8 mouse cellular contexts compared by ENCODE assay signal in the genomic region with DNA sequence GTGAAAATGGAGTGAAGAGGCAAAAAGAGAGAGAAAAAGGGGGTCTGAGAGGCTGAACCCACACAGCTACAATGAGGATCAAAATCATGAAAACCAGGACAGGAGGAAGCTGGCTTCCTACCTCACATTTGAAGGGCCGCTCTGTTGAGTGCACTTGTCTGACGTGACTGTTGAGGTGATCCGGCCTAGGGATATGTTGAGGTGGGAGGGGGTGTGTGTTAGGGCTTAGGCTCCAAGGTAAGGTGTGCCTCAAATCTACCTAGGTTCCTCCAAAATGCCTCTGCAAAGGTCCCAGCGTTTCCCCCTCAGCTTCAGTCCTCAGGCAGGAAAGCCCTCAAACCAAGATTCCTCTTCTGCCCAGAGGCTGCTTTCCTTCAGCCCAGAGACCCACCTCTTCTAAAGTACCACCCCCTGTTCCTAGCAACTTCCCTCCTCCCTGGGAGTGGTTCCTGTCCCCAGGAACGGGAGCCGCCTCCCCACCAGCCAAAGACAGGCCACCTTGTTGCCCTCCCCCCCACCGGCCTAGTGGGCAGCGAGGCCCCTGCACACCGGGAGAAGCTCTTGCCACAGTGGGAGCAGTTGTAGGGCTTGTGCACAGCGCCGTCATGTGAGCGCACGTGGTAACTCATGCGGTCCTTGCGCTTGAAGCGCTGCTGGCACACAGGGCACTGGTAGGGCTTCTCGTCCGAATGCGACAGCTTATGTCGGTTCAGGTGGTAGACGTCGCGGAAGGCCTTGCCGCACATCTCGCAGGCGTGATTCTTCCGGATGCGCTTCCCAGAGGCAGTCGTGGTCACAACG. TPM values are rescaled to one million over a fixed set of nuclear protein-coding genes. Genes with fewer than 3 reads are reported as not detected.
A peak's percentile ranks its signal among the peaks of the same experiment; 100 is the strongest.
DNase-seq lines count a peak whose midpoint lies in the region; ATAC-seq and TF ChIP-seq lines count a peak whose summit lies in the region.

No protein-coding gene starts in this region.

- H3K9me3 ChIP-seq in E14TG2a.4 (ENCODE audit: low read length): no peaks in the 10 kb centered on the region
- H3K9me3 ChIP-seq in heart, embryonic 13.5 days: no peaks in the 10 kb centered on the region
- no peaks in the 10 kb centered on the region for H3K9me3 ChIP-seq in kidney, postnatal 0 days (replicated peaks; ENCODE audit: low read length)
- H3K9me3 ChIP-seq in liver, embryonic 13.5 days (replicated peaks): no peaks in the 10 kb centered on the region
- H3K9me3 ChIP-seq in stomach, postnatal 0 days (ENCODE audit: control insufficient read depth, low read length): no peaks in the 10 kb centered on the region

- 1% methylated on average over 30 of the region's 30 CpGs for WGBS in heart, embryonic 13.5 days
- WGBS in kidney, postnatal 0 days: 2% methylated on average over 30 of the region's 30 CpGs
- under 1% methylated on average over 30 of the region's 30 CpGs for WGBS in liver, embryonic 13.5 days (ENCODE audit: insufficient replicate concordance)
- 2% methylated on average over 30 of the region's 30 CpGs for WGBS in stomach, postnatal 0 days

- TF ChIP-seq CTCF in E14TG2a.4 (conservative IDR thresholded peaks at IDR 0.05; ENCODE audit: low read length): no peak; the same call in 1 of the 2 replicates
- peak; percentile 72 for TF ChIP-seq CTCF in kidney, postnatal 0 days (IDR thresholded peaks at IDR 0.05; ENCODE audit: low read depth)
- peak; percentile 92 for TF ChIP-seq CTCF in stomach, postnatal 0 days (IDR thresholded peaks at IDR 0.05; ENCODE audit: low read depth)

- DNase-seq in c-Kit-negative CD71-positive TER-119-positive erythroid progenitor cells, embryonic 14.5 days (ENCODE audit: low read depth, low spot score): peak; percentile 61
- DNase-seq in fibroblast of lung, adult 2 months (ENCODE audit: low read depth): peak; percentile 70
- peak; percentile 89 for DNase-seq in kidney, postnatal 0 days (ENCODE audit: low spot score)
- DNase-seq in liver, embryonic 13.5 days: peak; percentile 74
- DNase-seq in naive thymus-derived CD4-positive, alpha-beta T cell, adult 2 months (ENCODE audit: low read depth): peak; percentile 87
- peak; percentile 89 for DNase-seq in stomach, postnatal 0 days (ENCODE audit: low spot score)

- peak overlapping the region; percentile 99 for H3K27ac ChIP-seq in heart, embryonic 13.5 days (replicated peaks)
- peak overlapping the region; percentile 99 for H3K27ac ChIP-seq in kidney, postnatal 0 days
- H3K27ac ChIP-seq in liver, embryonic 13.5 days: peak overlapping the region; percentile 98
- H3K27ac ChIP-seq in stomach, postnatal 0 days (replicated peaks): peak overlapping the region; percentile 96

- peak overlapping the region; percentile 94 for H3K4me3 ChIP-seq in E14TG2a.4 (replicated peaks; ENCODE audit: low read length)
- H3K4me3 ChIP-seq in heart, embryonic 13.5 days: peak overlapping the region; percentile 94
- peak overlapping the region; percentile 78 for H3K4me3 ChIP-seq in kidney, postnatal 0 days (replicated peaks; ENCODE audit: low read depth, low read length)
- H3K4me3 ChIP-seq in liver, embryonic 13.5 days (replicated peaks): peak overlapping the region; percentile 97
- peak overlapping the region; percentile 84 for H3K4me3 ChIP-seq in stomach, postnatal 0 days (ENCODE audit: low read depth, low read length)

- ATAC-seq in heart, embryonic 13.5 days (ENCODE audit: extremely low read depth, insufficient number of reproducible peaks, low FRiP score, low TSS enrichment): peak; percentile 5; the same call in 1 of the 2 replicates
- peak; percentile 26 for ATAC-seq in kidney, postnatal 0 days (replicated peaks; ENCODE audit: low FRiP score, low read depth)
- ATAC-seq in liver, embryonic 13.5 days (ENCODE audit: low read depth): peak; percentile 35
- peak; percentile 53 for ATAC-seq in stomach, postnatal 0 days (ENCODE audit: low FRiP score, low TSS enrichment)

- peaks cover 62% of the 10 kb centered on the region for H3K36me3 ChIP-seq in E14TG2a.4 (ENCODE audit: insufficient read depth, low read length)
- peaks cover 56% of the 10 kb centered on the region for H3K36me3 ChIP-seq in heart, embryonic 13.5 days
- 0 out of 2 replicates have a peak, but pooled peaks cover 15% of the 10 kb centered on the region for H3K36me3 ChIP-seq in kidney, postnatal 0 days (ENCODE audit: insufficient read depth, low read length)
- H3K36me3 ChIP-seq in liver, embryonic 13.5 days: peaks cover 65% of the 10 kb centered on the region
- peaks cover 3% of the 10 kb centered on the region; the same call in 1 of the 2 replicates for H3K36me3 ChIP-seq in stomach, postnatal 0 days (ENCODE audit: control insufficient read depth, insufficient read depth, low read length)

- H3K9ac ChIP-seq in heart, embryonic 13.5 days: peak overlapping the region; percentile 100
- H3K9ac ChIP-seq in kidney, postnatal 0 days (ENCODE audit: low read depth, low read length): peak overlapping the region; percentile 94
- peak overlapping the region; percentile 99 for H3K9ac ChIP-seq in liver, embryonic 13.5 days
- peak overlapping the region; percentile 87 for H3K9ac ChIP-seq in stomach, postnatal 0 days (ENCODE audit: low read length)

- no peaks in the 10 kb centered on the region for H3K27me3 ChIP-seq in E14TG2a.4 (ENCODE audit: insufficient read depth, low read length)
- no peaks in the 10 kb centered on the region for H3K27me3 ChIP-seq in heart, embryonic 13.5 days (replicated peaks)
- H3K27me3 ChIP-seq in kidney, postnatal 0 days (ENCODE audit: insufficient read depth, low read length): no peaks in the 10 kb centered on the region
- no peaks in the 10 kb centered on the region for H3K27me3 ChIP-seq in liver, embryonic 13.5 days
- no peaks in the 10 kb centered on the region for H3K27me3 ChIP-seq in stomach, postnatal 0 days (ENCODE audit: control insufficient read depth, insufficient read depth, low read length)

- TF ChIP-seq EP300 in stomach, postnatal 0 days (optimal IDR thresholded peaks at IDR 0.05): no peak

- H3K4me2 ChIP-seq in heart, embryonic 13.5 days: peak overlapping the region; percentile 91
- peak overlapping the region; percentile 95 for H3K4me2 ChIP-seq in kidney, postnatal 0 days (ENCODE audit: low read length)
- H3K4me2 ChIP-seq in liver, embryonic 13.5 days: peak overlapping the region; percentile 99
- H3K4me2 ChIP-seq in stomach, postnatal 0 days (replicated peaks; ENCODE audit: low read depth): peak overlapping the region; percentile 96

- H3K4me1 ChIP-seq in E14TG2a.4 (replicated peaks; ENCODE audit: low read depth, low read length): peaks cover 73% of the 10 kb centered on the region
- peaks cover 62% of the 10 kb centered on the region for H3K4me1 ChIP-seq in heart, embryonic 13.5 days
- peaks cover 31% of the 10 kb centered on the region for H3K4me1 ChIP-seq in kidney, postnatal 0 days (replicated peaks; ENCODE audit: insufficient read depth, low read length)
- peaks cover 81% of the 10 kb centered on the region for H3K4me1 ChIP-seq in liver, embryonic 13.5 days (replicated peaks)
- H3K4me1 ChIP-seq in stomach, postnatal 0 days (replicated peaks; ENCODE audit: control insufficient read depth, insufficient read depth): peaks cover 11% of the 10 kb centered on the region

RNA-seq across cellular contexts. Expression of a gene that starts 1.9 kb away (rescaled TPM):
- 31.0 and 34.5 TPM in 2 replicates for polyA plus RNA-seq in heart, embryonic 13.5 days (2015; fragmentation: Nextera tagmentation; extraction: Ambion mirVana)
- polyA plus RNA-seq in kidney, postnatal 0 days (2015; fragmentation: Nextera tagmentation; extraction: Ambion mirVana): 50.3 and 58.7 TPM in 2 replicates
- polyA plus RNA-seq in liver, embryonic 13.5 days (2015; fragmentation: Nextera tagmentation; extraction: Ambion mirVana): 38.2 and 42.2 TPM in 2 replicates
- 21.3 and 25.5 TPM in 2 replicates for polyA plus RNA-seq in stomach, postnatal 0 days (2015; fragmentation: Nextera tagmentation; extraction: Ambion mirVana)

RNA-seq across cellular contexts. Expression of a gene that starts 3.9 kb away (rescaled TPM):
- 1.6 TPM in 2 replicates for polyA plus RNA-seq in heart, embryonic 13.5 days (2015; fragmentation: Nextera tagmentation; extraction: Ambion mirVana)
- 2.5 and 2.7 TPM in 2 replicates for polyA plus RNA-seq in kidney, postnatal 0 days (2015; fragmentation: Nextera tagmentation; extraction: Ambion mirVana)
- polyA plus RNA-seq in liver, embryonic 13.5 days (2015; fragmentation: Nextera tagmentation; extraction: Ambion mirVana): 0.22 and 0.47 TPM in 2 replicates
- polyA plus RNA-seq in stomach, postnatal 0 days (2015; fragmentation: Nextera tagmentation; extraction: Ambion mirVana): 1.7 and 2.9 TPM in 2 replicates

RNA-seq across cellular contexts. Expression of a gene that starts 4.1 kb away (rescaled TPM):
- 13.8 and 25.7 TPM in 2 replicates for polyA plus RNA-seq in heart, embryonic 13.5 days (2015; fragmentation: Nextera tagmentation; extraction: Ambion mirVana)
- 44.2 and 53.8 TPM in 2 replicates for polyA plus RNA-seq in kidney, postnatal 0 days (2015; fragmentation: Nextera tagmentation; extraction: Ambion mirVana)
- 5.1 and 11.3 TPM in 2 replicates for polyA plus RNA-seq in liver, embryonic 13.5 days (2015; fragmentation: Nextera tagmentation; extraction: Ambion mirVana)
- polyA plus RNA-seq in stomach, postnatal 0 days (2015; fragmentation: Nextera tagmentation; extraction: Ambion mirVana): 12.0 and 27.5 TPM in 2 replicates

RNA-seq across cellular contexts. Expression of a gene that starts 7.8 kb away (rescaled TPM):
- polyA plus RNA-seq in heart, embryonic 13.5 days (2015; fragmentation: Nextera tagmentation; extraction: Ambion mirVana): 55.6 and 76.2 TPM in 2 replicates
- polyA plus RNA-seq in kidney, postnatal 0 days (2015; fragmentation: Nextera tagmentation; extraction: Ambion mirVana): 19.4 and 25.0 TPM in 2 replicates
- polyA plus RNA-seq in liver, embryonic 13.5 days (2015; fragmentation: Nextera tagmentation; extraction: Ambion mirVana): 38.7 and 50.1 TPM in 2 replicates
- 8.7 and 25.1 TPM in 2 replicates for polyA plus RNA-seq in stomach, postnatal 0 days (2015; fragmentation: Nextera tagmentation; extraction: Ambion mirVana)

RNA-seq across cellular contexts. Expression of a gene that starts 8.7 kb away (rescaled TPM):
- 0.38 and 0.44 TPM in 2 replicates for polyA plus RNA-seq in heart, embryonic 13.5 days (2015; fragmentation: Nextera tagmentation; extraction: Ambion mirVana)
- polyA plus RNA-seq in kidney, postnatal 0 days (2015; fragmentation: Nextera tagmentation; extraction: Ambion mirVana): 0.21 and 0.65 TPM in 2 replicates
- polyA plus RNA-seq in liver, embryonic 13.5 days (2015; fragmentation: Nextera tagmentation; extraction: Ambion mirVana): 0.27 TPM in 1 of 2 replicates, not detected in the other
- 0.42 TPM in 1 of 2 replicates, not detected in the other for polyA plus RNA-seq in stomach, postnatal 0 days (2015; fragmentation: Nextera tagmentation; extraction: Ambion mirVana)

Comparison
In these comparisons a context has a peak if more than half of its experiments do, and no peak if none do; other contexts are left out.
1. Peak in every context shown above with its lines: DNase-seq, ATAC-seq, H3K4me3 ChIP-seq and H3K27ac ChIP-seq.